Mouse (Mus musculus): ENCODE results near the gene Tbxas1.

- TF ChIP-seq CTCF (IDR thresholded peaks at IDR 0.05; ENCODE audit: low read depth, low read length), result no peak
- no peak for TF ChIP-seq POLR2A (IDR thresholded peaks at IDR 0.05; ENCODE audit: extremely low read depth, insufficient read depth, low read length)
These were observed 40.0 kb upstream of the Tbxas1 start for GRCm38 (mm10) chr6:38835217-38835616.
